Mouse (Mus musculus) E14TG2a.4 (cell line): Measurements from ENCODE around the gene Rgs8.

Experiments
- CTCF ChIP-seq: conservative IDR thresholded peaks from 2 replicates; pipeline ENCODE4 v1.5.1; 2014; ENCODE audit warnings: low read length
- NANOG ChIP-seq: IDR thresholded peaks from 2 replicates; pipeline ENCODE4 v1.6.1; 2014; ENCODE audit warnings: borderline replicate concordance, low read length, mixed read lengths
- POU5F1 ChIP-seq: IDR thresholded peaks from 2 replicates; pipeline ENCODE4 v1.6.1; 2014; ENCODE audit warnings: low read length, borderline replicate concordance

DNA sequence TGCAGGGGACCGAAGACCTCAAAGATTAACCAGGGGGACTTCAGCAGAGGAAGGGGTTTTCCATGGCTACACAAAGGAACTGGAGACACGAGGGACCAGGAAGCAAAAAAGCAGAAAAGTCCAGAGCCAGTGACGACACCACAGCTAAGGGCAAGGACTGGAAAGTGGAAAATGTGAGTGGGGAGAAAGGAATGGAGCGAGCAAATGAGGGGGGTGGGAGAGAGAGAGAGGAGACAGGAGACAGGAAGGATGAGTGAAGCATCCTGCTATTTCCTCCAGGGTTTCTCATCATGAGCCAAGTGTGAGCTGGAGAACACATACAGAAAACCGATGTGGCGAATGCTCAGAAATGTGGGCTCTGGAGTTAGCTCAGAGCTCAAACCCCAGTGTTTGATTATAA lies 83.3 kb downstream of the Rgs8 start:
- TF ChIP-seq POU5F1 = no peak
- no peak for TF ChIP-seq CTCF
- no peak for TF ChIP-seq NANOG
